Mouse (Mus musculus): ENCODE measurements at regions not wholly inside any gene's neighbourhood (a gene's known extent, or its start where the extent isn't known, plus 50 kb on each side); places are given as distances from the start of the nearest gene placed in this dataset.

GRCm38 (mm10) chr3:140059102-140059501 lies 853.6 kb downstream of the Stpg2 start:
- no peak for DNase-seq

GRCm38 (mm10) chr3:140059522-140060110 lies 854.1 kb downstream of the Stpg2 start:
- no peak for DNase-seq

DNA sequence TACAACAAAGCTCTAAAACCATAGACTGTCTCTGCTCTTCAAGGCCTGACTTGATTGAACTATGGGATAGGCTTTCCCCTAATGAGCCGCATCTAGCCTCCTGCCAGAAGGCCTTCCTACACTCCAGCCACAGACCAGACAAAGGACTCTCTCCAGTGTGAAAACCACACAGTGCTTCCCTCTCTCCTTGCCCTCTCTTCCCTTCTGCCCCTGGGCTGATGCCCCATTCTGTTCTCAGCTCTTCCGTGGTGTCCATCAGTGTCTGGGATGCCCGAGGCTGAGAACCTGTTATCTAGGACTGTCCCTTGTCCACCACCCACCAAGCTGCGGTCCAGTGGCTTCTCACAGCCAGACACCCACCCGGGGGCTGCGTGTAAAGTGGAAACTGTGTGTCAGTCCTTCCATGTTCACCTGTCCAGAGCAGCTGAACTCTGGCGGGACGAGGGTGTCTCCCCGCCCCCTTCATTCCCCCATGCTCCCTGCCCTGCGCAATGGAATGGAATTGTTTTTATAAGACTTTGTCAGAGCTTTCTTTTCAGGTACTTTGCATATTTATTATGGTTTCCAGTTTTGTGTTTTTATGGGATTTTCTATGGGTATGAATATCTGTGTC lies 856.4 kb downstream of the Stpg2 start:
- DNase-seq = no peak

- DNase-seq = no peak
Measured at GRCm38 (mm10) chr3:140062880-140063279, 857.4 kb downstream of the Stpg2 start.

- no peak for DNase-seq
Measured at GRCm38 (mm10) chr3:140084333-140084732, 878.8 kb downstream of the Stpg2 start.

DNA sequence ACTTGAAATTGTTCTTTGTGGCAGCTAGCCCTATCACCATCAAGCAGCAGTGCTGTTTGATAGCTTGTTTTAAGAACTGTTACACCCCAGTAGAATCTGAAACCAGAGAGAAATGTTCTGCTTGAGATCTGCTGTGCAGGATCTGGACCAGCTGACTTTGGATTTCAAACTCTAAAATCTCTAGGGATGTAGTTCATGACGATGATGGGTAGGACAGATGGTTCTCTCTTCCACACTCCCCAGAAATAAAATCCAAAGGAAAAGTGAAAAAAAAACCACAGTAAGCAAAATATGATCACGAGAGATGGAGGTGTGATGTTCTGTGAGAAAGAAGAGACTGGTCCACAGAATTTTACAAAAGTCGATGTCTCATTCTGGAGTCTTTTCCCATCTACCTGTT lies 879.9 kb downstream of the Stpg2 start:
- DNase-seq = no peak

DNA sequence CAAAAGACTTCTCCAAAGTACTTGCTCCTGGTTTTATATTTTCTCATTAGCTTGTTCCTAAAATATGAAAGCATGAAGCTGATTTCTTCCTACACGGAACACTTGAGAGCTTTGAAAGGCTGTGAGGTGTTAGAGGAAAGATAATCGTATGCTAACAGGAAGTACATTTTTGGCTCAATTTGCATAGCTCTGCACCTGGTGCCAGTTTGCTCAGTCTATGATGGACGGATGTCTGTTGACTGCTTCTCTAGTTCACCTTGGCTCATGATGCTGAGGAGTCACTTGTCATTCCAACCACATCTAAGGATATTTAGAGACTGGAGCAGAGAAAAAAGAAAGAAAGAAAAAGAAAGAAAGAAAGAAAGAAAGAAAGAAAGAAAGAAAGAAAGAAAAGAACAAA lies 882.5 kb downstream of the Stpg2 start:
- no peak for DNase-seq

GRCm38 (mm10) chr3:140091900-140092299 lies 886.4 kb downstream of the Stpg2 start:
- no peak for DNase-seq

- no peak for DNase-seq
Measured at GRCm38 (mm10) chr3:140096854-140097540, 891.5 kb downstream of the Stpg2 start.

DNA sequence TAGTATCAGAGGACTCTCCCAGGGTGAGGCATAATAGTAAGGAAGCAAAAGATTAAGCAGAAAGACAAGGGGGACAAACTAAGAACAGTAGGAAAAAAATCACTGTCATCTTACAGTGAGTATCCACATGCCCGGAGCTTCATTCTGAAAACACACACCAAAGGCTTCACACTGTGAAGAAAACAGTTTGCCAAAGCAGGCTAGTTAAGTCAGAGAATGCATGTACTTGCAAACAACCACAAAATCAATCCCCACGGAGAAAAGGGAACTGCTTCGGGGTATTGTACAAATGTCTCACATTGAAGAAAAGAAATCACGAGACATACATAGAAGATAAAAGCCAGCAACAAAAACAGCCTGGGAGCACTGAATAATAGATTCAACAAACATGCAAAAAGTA lies 903.9 kb downstream of the Stpg2 start:
- DNase-seq = no peak

GRCm38 (mm10) chr3:140111414-140112172 lies 906.1 kb downstream of the Stpg2 start:
- DNase-seq = no peak

- DNase-seq = no peak
Measured at GRCm38 (mm10) chr3:140115116-140115515, 909.6 kb downstream of the Stpg2 start.

DNA sequence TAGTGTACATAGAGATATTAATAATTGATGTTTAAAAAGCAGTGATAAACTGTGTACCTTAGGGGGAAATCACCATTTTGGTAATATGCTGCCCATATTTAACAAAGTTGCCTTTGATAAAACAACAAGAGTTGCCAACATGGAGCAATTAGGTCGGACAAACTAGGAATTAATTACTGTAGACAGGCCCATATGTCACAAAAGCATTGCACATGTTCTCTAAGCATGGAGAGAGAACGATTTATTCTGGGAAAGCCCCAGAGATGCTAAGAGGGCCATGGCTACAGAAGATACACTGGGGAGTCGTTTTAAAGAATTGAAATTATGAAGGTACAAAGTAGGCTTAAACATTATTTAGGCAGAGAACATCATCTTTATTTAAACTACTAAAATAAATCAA lies 921.8 kb downstream of the Stpg2 start:
- DNase-seq = no peak

DNA sequence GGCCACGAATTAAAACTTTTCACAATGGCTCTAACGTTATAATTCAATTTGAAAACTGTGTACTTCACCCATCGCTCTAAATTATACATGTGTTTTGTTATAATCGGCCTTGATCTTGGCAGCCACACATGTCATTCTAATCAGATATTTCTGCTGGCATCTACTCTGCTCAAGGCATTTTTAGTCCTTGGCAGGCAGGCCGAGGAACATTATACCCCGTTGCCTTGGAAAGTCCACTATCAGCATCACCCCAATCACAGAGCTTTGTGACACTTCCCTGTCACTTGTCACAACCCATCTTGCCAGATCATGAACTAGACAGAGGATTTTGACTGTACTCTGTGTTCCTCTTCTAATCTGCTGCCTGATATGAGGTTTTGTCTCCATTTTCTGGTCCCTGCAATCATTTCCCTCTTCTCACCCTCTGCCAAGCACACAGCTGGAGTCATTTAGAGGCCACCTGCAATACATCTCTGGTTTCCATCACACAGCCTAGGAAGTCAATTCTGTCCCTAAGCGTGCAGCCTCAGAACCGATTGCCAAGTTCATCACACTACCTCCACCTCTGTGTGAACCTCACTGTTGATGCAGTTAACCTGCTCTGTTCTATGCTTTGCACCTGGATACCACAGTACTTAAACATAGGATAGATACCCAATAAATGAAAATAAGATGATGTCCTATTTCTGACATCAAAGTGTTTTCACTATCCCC lies 923.7 kb downstream of the Stpg2 start:
- DNase-seq = no peak

DNA sequence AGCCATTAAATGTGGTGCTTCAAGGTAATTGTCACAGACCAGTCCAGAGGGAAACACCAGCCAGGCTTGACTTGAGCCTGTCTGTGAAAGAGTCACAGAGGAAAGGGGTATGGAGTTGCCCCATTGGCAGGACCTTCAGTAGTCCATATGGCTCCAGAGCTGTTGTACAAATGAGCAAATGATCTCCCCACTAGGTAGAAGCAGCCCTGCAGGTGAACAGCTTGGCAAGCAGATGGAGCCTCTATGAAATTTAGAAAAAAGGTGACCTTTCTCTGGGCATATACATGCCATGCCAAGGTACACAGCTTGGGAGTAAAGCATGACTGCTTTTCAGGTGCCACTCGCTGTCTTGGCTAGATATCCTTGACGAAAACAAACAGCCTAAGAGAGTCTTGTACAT lies 938.4 kb downstream of the Stpg2 start:
- DNase-seq = no peak

GRCm38 (mm10) chr3:140147158-140147933 lies 941.9 kb downstream of the Stpg2 start:
- DNase-seq = no peak

- no peak for DNase-seq
Measured at GRCm38 (mm10) chr3:140150530-140150951, 945.0 kb downstream of the Stpg2 start.

GRCm38 (mm10) chr3:140179471-140179870 lies 974.0 kb downstream of the Stpg2 start:
- DNase-seq = no peak

GRCm38 (mm10) chr3:140182690-140183089 lies 977.2 kb downstream of the Stpg2 start:
- no peak for DNase-seq

DNA sequence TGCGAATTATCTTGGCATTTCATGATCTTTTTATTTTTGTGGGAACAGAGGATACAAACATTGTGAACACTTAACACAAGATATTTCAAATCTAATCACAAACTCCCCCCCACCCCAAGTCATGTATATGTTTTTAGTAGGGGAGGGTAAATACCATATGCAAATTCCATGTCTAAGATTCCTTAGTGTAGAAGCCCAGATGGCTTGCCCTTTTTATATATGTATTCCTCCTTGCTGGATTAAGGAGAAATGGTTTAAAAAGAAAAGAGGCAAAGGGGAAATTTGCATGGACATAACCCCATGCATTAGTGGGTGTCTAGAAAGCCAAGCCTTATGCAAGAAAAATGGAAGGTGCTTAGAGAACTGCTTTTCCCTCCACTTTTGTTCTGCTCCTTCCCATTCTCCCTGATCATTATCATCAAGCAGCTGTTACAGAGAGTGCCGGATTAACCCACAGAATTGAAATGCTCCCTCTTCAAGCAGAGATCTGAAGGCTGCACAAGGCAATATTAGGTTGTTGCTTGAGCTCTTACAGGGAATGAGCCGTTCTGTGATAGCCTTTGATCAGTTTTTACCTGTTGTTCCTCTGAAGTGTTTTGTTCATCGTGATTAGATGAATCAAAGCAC lies 979.5 kb downstream of the Stpg2 start:
- no peak for DNase-seq

- no peak for DNase-seq
Measured at GRCm38 (mm10) chr3:140205914-140206313, 1000.4 kb downstream of the Stpg2 start.

Measured in gastrocnemius, postnatal 25 days (tissue).